Mouse (Mus musculus) forebrain, embryonic 15.5 days (tissue): ENCODE data around the gene Wdr34. TPM values are rescaled to one million over a fixed set of nuclear protein-coding genes. Genes with fewer than 3 reads are reported as not detected.

Source experiments
- ATAC-seq: fragments of 200-750 bp; cut with Nextera tagmentation; replicated peaks from 2 replicates; pipeline ENCODE4 v1.8.0; 2017; ENCODE audit warnings: mild to moderate bottlenecking, moderate TSS enrichment, moderate library complexity
- H3K27ac ChIP-seq: fragments of 300-500 bp; sonication (generic); replicated peaks from 2 replicates; pipeline ENCODE4 v1.5.1; 2015; ENCODE audit warnings: mild to moderate bottlenecking, inconsistent platforms
- H3K27me3 ChIP-seq: fragments of 300-500 bp; sonication (generic); 2 replicates; pipeline ENCODE4 v1.6.1; 2015; ENCODE audit warnings: inconsistent platforms
- H3K36me3 ChIP-seq: fragments of 300-500 bp; sonication (generic); 2 replicates; pipeline ENCODE4 v1.6.1; 2015; ENCODE audit warnings: mild to moderate bottlenecking, inconsistent platforms
- H3K4me1 ChIP-seq: fragments of 300-500 bp; sonication (generic); 2 replicates; pipeline ENCODE4 v1.6.1; 2015; ENCODE audit warnings: inconsistent platforms
- H3K4me2 ChIP-seq: fragments of 300-500 bp; sonication (generic); replicated peaks from 2 replicates; pipeline ENCODE4 v1.6.1; 2015; ENCODE audit warnings: mild to moderate bottlenecking, inconsistent platforms
- H3K4me3 ChIP-seq: fragments of 300-500 bp; sonication (generic); 2 replicates; pipeline ENCODE4 v1.5.1; 2015; ENCODE audit warnings: mild to moderate bottlenecking, inconsistent platforms
- H3K9ac ChIP-seq: fragments of 300-500 bp; sonication (generic); replicated peaks from 2 replicates; pipeline ENCODE4 v1.6.1; 2015; ENCODE audit warnings: mild to moderate bottlenecking, inconsistent platforms
- H3K9me3 ChIP-seq: fragments of 300-500 bp; sonication (generic); 2 replicates; pipeline ENCODE4 v1.6.1; 2016; ENCODE audit warnings: inconsistent platforms
- WGBS: fragments of 180-500 bp; shearing (Covaris S2); methylation state at CpG from one replicate; pipeline ENCODE4 v1.1.7; 2015; ENCODE audit warnings: mixed read lengths; 5-methylcytosine and 5-hydroxymethylcytosine counted together
- polyA plus RNA-seq: library from polyadenylated mRNA; unstranded; fragments of >200 nt; fragmentation: Nextera tagmentation; extraction: Ambion mirVana; gene quantifications from 2 replicates; pipeline ENCODE4 v1.2.1, GENCODE M21; 2015

The Wdr34 gene
- polyA plus RNA-seq, result 70.1 and 76.2 TPM in 2 replicates

GRCm38 (mm10) chr2:30048699-30049388, at the start of gene Wdr34:
Gene Wdr34, minus strand, starts transcription at chr2:30048881.
- ATAC-seq, result peak; percentile 95
- Histone ChIP-seq H3K4me3 (peak within 1 kb of the TSS; percentile 60), H3K9ac (peak within 1 kb of the TSS; percentile 62), H3K36me3 (no peaks in the 10 kb centered on the region; the same call in 1 of the 2 replicates), H3K27ac (peak within 1 kb of the TSS; percentile 92), H3K4me2 (peak within 1 kb of the TSS; percentile 50), H3K9me3 (no peaks in the 10 kb centered on the region), H3K4me1 (peaks cover 9% of the 10 kb centered on the region), H3K27me3 (peaks cover 7% of the 10 kb centered on the region; the same call in 1 of the 2 replicates)
- 3% methylated on average over 54 of the region's 54 CpGs for WGBS

- no peak overlapping the region for H3K4me3 ChIP-seq
- WGBS, result 76% methylated on average over 2 of the region's 2 CpGs
- no peak overlapping the region for H3K9ac ChIP-seq
- ATAC-seq, result no peak
- H3K27ac ChIP-seq, result no peak overlapping the region
- no peaks in the 10 kb centered on the region for H3K9me3 ChIP-seq
- peaks cover 22% of the 10 kb centered on the region for H3K4me1 ChIP-seq
- no peaks in the 10 kb centered on the region for H3K27me3 ChIP-seq
- peaks cover 34% of the 10 kb centered on the region for H3K36me3 ChIP-seq
- no peak overlapping the region for H3K4me2 ChIP-seq
Measured at GRCm38 (mm10) chr2:30095882-30096527, 47.3 kb upstream of the Wdr34 start.

DNA sequence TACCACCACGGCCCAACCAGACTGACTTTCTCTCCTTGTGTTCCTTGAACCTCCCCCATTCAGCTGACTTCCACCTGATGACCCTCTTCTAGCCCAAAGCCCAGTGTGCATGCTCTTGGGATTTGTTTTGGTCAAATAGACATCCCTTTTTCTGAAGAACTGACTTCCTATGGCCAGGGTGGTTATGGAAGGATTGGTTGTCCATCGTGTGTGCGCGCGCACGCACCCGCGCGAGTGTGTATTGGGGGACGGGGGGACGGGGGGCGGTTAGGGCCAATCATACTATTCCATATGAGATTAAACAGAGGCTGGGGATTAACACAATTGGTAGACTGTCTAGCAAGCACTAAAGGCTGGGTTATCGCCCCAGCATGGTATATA, 45.5 kb upstream of the Wdr34 start:
- peaks cover 19% of the 10 kb centered on the region; the same call in 1 of the 2 replicates for H3K36me3 ChIP-seq
- WGBS, result 2% methylated on average over 13 of the region's 13 CpGs
- peaks cover 22% of the 10 kb centered on the region for H3K4me1 ChIP-seq
- peak overlapping the region; percentile 66 for H3K4me3 ChIP-seq
- H3K9me3 ChIP-seq, result no peaks in the 10 kb centered on the region
- peak; percentile 12; the same call in 1 of the 2 replicates for ATAC-seq
- peak overlapping the region; percentile 59 for H3K9ac ChIP-seq
- peak overlapping the region; percentile 57 for H3K27ac ChIP-seq
- no peaks in the 10 kb centered on the region for H3K27me3 ChIP-seq
- peak overlapping the region; percentile 87 for H3K4me2 ChIP-seq

DNA sequence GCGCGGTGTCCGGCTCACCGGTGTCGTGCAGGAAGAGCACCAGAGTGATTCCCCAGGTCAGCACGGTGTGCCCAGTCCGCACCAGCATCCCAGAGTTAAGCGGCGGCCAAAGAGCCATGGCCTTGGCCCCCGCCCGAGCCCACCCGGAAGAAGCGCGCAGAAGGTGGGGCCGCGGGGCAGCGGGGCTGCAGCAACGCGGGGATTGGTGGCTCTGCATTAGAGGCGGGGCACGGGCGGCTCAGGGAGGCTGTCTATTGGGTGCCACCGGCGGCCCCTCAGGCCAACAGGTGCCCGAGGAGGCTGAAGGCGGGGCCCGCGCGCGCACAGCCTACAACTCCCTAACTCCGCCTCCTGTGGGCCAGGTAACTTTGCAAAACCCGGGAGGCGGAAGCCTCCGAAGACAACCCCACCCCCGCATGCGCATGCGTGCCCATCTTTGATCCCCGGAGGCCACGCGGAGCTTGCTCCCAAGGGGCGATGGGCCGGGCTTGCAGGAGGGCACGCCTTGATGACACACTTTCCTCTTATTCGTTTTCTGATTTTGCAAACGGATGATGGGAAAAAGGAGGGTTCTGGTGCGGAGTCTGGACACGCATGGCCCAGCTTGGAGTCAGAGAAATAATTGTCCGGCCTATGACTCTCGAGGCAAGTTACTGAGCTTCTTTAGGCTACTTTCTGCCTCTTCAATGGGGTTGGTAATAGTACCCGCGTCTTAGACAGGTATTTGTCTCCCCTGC, 45.0 kb upstream of the Wdr34 start, which contains the start of gene Zdhhc12:
Zdhhc12 (minus strand) TSS at position 178 of the 737 bp plus-strand sequence.
- under 1% methylated on average over 50 of the region's 51 CpGs for WGBS

DNA sequence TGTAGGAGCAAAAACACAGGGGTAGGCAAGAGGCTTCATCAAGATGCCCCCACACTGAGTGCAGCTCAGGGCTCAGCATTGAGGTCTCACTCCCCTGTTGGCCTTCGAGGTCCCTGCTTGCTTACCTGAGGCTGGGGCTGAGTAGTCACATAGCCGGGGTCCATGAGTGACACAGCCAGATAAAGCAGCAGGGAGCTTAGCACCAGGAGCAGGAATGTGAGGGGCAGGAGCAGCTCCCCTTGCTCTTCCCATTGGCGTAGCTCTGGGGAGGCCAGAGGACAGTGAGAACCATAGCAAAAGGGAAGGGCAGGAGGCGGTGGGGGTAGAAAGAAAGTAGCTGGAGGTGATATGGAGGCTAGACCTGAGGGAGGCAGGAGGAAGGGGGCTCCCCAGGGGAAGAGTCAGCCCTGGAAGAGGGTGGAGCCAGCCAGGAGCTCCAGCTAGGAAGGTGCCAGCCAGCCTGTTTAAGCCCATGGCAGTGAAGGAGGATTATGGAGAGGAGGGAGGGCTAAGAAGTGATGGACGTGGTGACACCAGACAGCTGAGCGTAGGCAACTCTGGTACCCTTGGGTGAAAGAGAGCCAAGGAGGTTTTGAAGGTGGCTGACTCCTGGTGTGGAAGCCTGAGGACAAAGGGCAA, 43.7 kb upstream of the Wdr34 start:
- WGBS, result 58% methylated on average over 6 of the region's 6 CpGs
- no peak for ATAC-seq
- Histone ChIP-seq H3K4me3 (peak overlapping the region; percentile 66), H3K9me3 (no peaks in the 10 kb centered on the region), H3K36me3 (peaks cover 6% of the 10 kb centered on the region; the same call in 1 of the 2 replicates), H3K4me1 (peaks cover 22% of the 10 kb centered on the region), H3K9ac (no peak overlapping the region), H3K4me2 (peak overlapping the region; percentile 87; the same call in 1 of the 2 replicates), H3K27ac (no peak overlapping the region), H3K27me3 (no peaks in the 10 kb centered on the region)

More for the DNA sequence above, 45.0 kb upstream of the Wdr34 start, which contains the start of gene Zdhhc12:
- peak within 1 kb of the TSS; percentile 59 for H3K9ac ChIP-seq
- ATAC-seq, result peak; percentile 95
- H3K4me3 ChIP-seq, result peak within 1 kb of the TSS; percentile 66
- peaks cover 16% of the 10 kb centered on the region; the same call in 1 of the 2 replicates for H3K36me3 ChIP-seq
- peak within 1 kb of the TSS; percentile 57 for H3K27ac ChIP-seq
- peak within 1 kb of the TSS; percentile 87 for H3K4me2 ChIP-seq
- no peaks in the 10 kb centered on the region for H3K27me3 ChIP-seq
- H3K9me3 ChIP-seq, result no peaks in the 10 kb centered on the region
- H3K4me1 ChIP-seq, result peaks cover 22% of the 10 kb centered on the region

- H3K4me3 ChIP-seq, result no peak overlapping the region
- WGBS, result 93% methylated on average over 12 of the region's 12 CpGs
- no peak overlapping the region for H3K27ac ChIP-seq
- peaks cover 5% of the 10 kb centered on the region; the same call in 1 of the 2 replicates for H3K36me3 ChIP-seq
- H3K4me2 ChIP-seq, result no peak overlapping the region
- H3K4me1 ChIP-seq, result peaks cover 22% of the 10 kb centered on the region
- H3K9ac ChIP-seq, result no peak overlapping the region
- no peak for ATAC-seq
- H3K9me3 ChIP-seq, result no peaks in the 10 kb centered on the region
- H3K27me3 ChIP-seq, result no peaks in the 10 kb centered on the region
Measured at GRCm38 (mm10) chr2:30091521-30091920, 42.8 kb upstream of the Wdr34 start.

DNA sequence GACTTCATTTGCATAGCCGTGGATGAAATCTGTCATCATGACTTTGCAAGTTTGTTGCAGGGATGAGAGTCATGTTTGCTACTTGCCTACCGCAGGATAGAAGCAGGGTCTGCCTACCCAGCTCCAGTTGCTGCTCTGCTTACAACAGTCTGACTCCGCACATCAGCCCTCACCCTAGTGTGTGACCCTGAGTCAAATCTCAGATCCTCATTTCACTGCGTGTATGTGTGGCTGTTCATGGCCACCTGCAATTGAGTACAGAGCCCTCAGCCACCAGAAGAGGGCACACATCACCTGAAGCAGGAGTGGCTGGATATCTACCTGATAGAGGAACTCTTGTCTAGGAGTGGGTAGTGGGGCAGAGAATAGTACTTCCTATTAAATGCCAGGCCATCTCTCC, 38.6 kb upstream of the Wdr34 start:
- H3K4me2 ChIP-seq, result no peak overlapping the region
- H3K27ac ChIP-seq, result no peak overlapping the region
- no peak for ATAC-seq
- H3K27me3 ChIP-seq, result no peaks in the 10 kb centered on the region
- 91% methylated on average over 4 of the region's 4 CpGs for WGBS
- H3K4me3 ChIP-seq, result no peak overlapping the region
- H3K36me3 ChIP-seq, result peaks cover 5% of the 10 kb centered on the region; the same call in 1 of the 2 replicates
- 0 out of 2 replicates have a peak, but pooled peaks cover 4% of the 10 kb centered on the region for H3K4me1 ChIP-seq
- no peaks in the 10 kb centered on the region for H3K9me3 ChIP-seq
- H3K9ac ChIP-seq, result no peak overlapping the region

DNA sequence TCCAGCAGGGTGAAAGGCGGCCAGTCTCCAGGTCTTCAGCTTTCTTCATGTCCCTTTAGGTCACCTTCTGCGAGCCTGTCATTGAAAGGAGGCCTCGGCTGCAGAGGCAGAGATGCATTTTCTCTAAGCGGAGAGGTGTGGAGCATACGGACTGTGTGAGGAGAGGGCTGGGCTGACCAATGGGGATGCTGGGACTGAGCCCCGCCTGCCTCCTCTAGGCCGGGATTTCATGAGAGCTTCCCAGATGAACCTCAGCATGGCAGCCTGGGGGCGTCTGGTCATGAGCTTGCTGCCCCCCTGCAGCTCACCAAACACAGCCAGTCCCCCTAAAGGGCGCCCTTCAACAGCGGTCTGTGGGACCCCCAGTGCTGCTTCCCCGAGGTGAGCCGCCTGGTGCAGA, 36.0 kb upstream of the Wdr34 start:
- Histone ChIP-seq H3K4me3 (0 out of 2 replicates have a peak overlapping the region, but pooled peaks have one; percentile 13), H3K4me2 (peak overlapping the region; percentile 30), H3K27me3 (no peaks in the 10 kb centered on the region), H3K36me3 (no peaks in the 10 kb centered on the region), H3K4me1 (0 out of 2 replicates have a peak, but pooled peaks cover 4% of the 10 kb centered on the region), H3K9me3 (no peaks in the 10 kb centered on the region), H3K9ac (no peak overlapping the region), H3K27ac (no peak overlapping the region)
- peak; percentile 60; the same call in 1 of the 2 replicates for ATAC-seq
- 12% methylated on average over 12 of the region's 12 CpGs for WGBS

GRCm38 (mm10) chr2:30084113-30084512, 35.4 kb upstream of the Wdr34 start:
- H3K36me3 ChIP-seq, result no peaks in the 10 kb centered on the region
- no peak overlapping the region for H3K27ac ChIP-seq
- H3K4me1 ChIP-seq, result 0 out of 2 replicates have a peak, but pooled peaks cover 4% of the 10 kb centered on the region
- H3K27me3 ChIP-seq, result no peaks in the 10 kb centered on the region
- H3K4me2 ChIP-seq, result peak overlapping the region; percentile 30
- 56% methylated on average over 5 of the region's 5 CpGs for WGBS
- no peaks in the 10 kb centered on the region for H3K9me3 ChIP-seq
- ATAC-seq, result no peak
- no peak overlapping the region for H3K9ac ChIP-seq
- H3K4me3 ChIP-seq, result no peak overlapping the region

GRCm38 (mm10) chr2:30080181-30080800, 31.6 kb upstream of the Wdr34 start:
- no peak overlapping the region for H3K4me2 ChIP-seq
- peaks cover 18% of the 10 kb centered on the region for H3K4me1 ChIP-seq
- WGBS, result 90% methylated on average over 15 of the region's 15 CpGs
- no peak for ATAC-seq
- no peak overlapping the region for H3K9ac ChIP-seq
- no peaks in the 10 kb centered on the region for H3K36me3 ChIP-seq
- H3K9me3 ChIP-seq, result no peaks in the 10 kb centered on the region
- no peak overlapping the region for H3K27ac ChIP-seq
- no peaks in the 10 kb centered on the region for H3K27me3 ChIP-seq
- H3K4me3 ChIP-seq, result no peak overlapping the region

GRCm38 (mm10) chr2:30078760-30079159, 30.1 kb upstream of the Wdr34 start:
- 73% methylated on average over 4 of the region's 4 CpGs for WGBS
- Histone ChIP-seq H3K4me1 (peaks cover 14% of the 10 kb centered on the region), H3K4me2 (no peak overlapping the region), H3K27ac (no peak overlapping the region), H3K9ac (no peak overlapping the region), H3K4me3 (no peak overlapping the region), H3K36me3 (no peaks in the 10 kb centered on the region; the same call in none of the 2 replicates), H3K9me3 (no peaks in the 10 kb centered on the region), H3K27me3 (no peaks in the 10 kb centered on the region)
- ATAC-seq, result no peak
